Mouse (Mus musculus) limb, embryonic 15.5 days (tissue): ENCODE data around the gene Papss2. TPM values are rescaled to one million over a fixed set of nuclear protein-coding genes. Genes with fewer than 3 reads are reported as not detected.
"Not testable (repeated sequence)": the region's sequence is repeated elsewhere in the genome, so short reads cannot be mapped to it uniquely, and the experiment has no call there.

Source experiments
- ATAC-seq: fragments of 200-750 bp; cut with Nextera tagmentation; 2 replicates; pipeline ENCODE4 v1.8.0; 2017; ENCODE audit warnings: low read depth, moderate TSS enrichment; ENCODE audit not compliant: insufficient number of reproducible peaks, low FRiP score, low TSS enrichment
- H3K27ac ChIP-seq: fragments of 300-500 bp; sonication (generic); 2 replicates; pipeline ENCODE4 v1.5.1; 2015; ENCODE audit warnings: moderate library complexity, mild to moderate bottlenecking, inconsistent platforms
- H3K27me3 ChIP-seq: fragments of 300-500 bp; sonication (generic); 2 replicates; pipeline ENCODE4 v1.6.1; 2015; ENCODE audit warnings: inconsistent platforms
- H3K36me3 ChIP-seq: fragments of 300-500 bp; sonication (generic); 2 replicates; pipeline ENCODE4 v1.6.1; 2015; ENCODE audit warnings: inconsistent platforms
- H3K4me1 ChIP-seq: fragments of 300-500 bp; sonication (generic); 2 replicates; pipeline ENCODE4 v1.6.1; 2015; ENCODE audit warnings: inconsistent platforms
- H3K4me2 ChIP-seq: fragments of 300-500 bp; sonication (generic); 2 replicates; pipeline ENCODE4 v1.6.1; 2015; ENCODE audit warnings: mild to moderate bottlenecking, inconsistent platforms
- H3K4me3 ChIP-seq: fragments of 300-500 bp; sonication (generic); 2 replicates; pipeline ENCODE4 v1.5.1; 2015; ENCODE audit warnings: mild to moderate bottlenecking, inconsistent platforms
- H3K9ac ChIP-seq: fragments of 300-500 bp; sonication (generic); 2 replicates; pipeline ENCODE4 v1.6.1; 2015; ENCODE audit warnings: inconsistent platforms
- H3K9me3 ChIP-seq: fragments of 300-500 bp; sonication (generic); 2 replicates; pipeline ENCODE4 v1.6.1; 2016; ENCODE audit warnings: inconsistent platforms
- WGBS: fragments of 180-500 bp; shearing (Covaris S2); methylation state at CpG from one replicate; pipeline ENCODE4 v1.1.7; 2015; 5-methylcytosine and 5-hydroxymethylcytosine counted together
- polyA plus RNA-seq: library from polyadenylated mRNA; unstranded; fragments of >200 nt; fragmentation: Nextera tagmentation; extraction: Ambion mirVana; gene quantifications from 2 replicates; pipeline ENCODE4 v1.2.1, GENCODE M21; 2015

The Papss2 gene
- polyA plus RNA-seq, 1 experiment from 2014 or later, result 34.8 TPM

GRCm38 (mm10) chr19:32683081-32683480 is 87.5 kb downstream of the Papss2 start:
- H3K36me3 ChIP-seq, result peaks cover 33% of the 10 kb centered on the region
- no peaks in the 10 kb centered on the region for H3K4me1 ChIP-seq
- H3K27me3 ChIP-seq, result no peaks in the 10 kb centered on the region
- no peak for ATAC-seq
- H3K4me2 ChIP-seq, result no peak overlapping the region
- WGBS, result 92% methylated on average over 5 of the region's 5 CpGs
- H3K9ac ChIP-seq, result no peak overlapping the region
- no peak overlapping the region for H3K4me3 ChIP-seq
- no peak overlapping the region for H3K27ac ChIP-seq
- no peaks in the 10 kb centered on the region for H3K9me3 ChIP-seq

DNA sequence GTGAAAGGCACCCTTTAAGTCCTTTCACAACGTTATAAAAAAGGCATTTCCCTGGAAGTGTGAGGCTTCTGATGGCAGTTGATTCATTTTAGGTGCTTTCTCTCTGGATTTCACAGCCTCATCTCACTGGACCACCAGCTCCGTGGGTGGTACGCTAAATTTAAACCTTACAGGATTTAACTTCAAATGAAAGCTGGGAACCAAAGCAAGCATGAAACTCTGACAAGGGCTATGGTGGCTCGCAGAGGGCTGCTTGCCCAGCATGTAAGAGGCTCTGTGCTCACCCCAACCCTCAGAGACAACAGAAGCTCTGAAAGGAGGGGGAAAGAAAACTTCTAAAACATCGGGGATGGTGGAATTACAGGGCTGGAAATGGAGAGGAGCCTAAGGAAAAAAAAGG is 92.1 kb downstream of the Papss2 start:
- Histone ChIP-seq H3K9me3 (no peaks in the 10 kb centered on the region), H3K4me1 (no peaks in the 10 kb centered on the region), H3K36me3 (peaks cover 31% of the 10 kb centered on the region), H3K27me3 (no peaks in the 10 kb centered on the region), H3K4me2 (no peak overlapping the region), H3K4me3 (no peak overlapping the region), H3K9ac (no peak overlapping the region), H3K27ac (no peak overlapping the region)
- 67% methylated on average over 5 of the region's 5 CpGs for WGBS
- ATAC-seq, result no peak

DNA sequence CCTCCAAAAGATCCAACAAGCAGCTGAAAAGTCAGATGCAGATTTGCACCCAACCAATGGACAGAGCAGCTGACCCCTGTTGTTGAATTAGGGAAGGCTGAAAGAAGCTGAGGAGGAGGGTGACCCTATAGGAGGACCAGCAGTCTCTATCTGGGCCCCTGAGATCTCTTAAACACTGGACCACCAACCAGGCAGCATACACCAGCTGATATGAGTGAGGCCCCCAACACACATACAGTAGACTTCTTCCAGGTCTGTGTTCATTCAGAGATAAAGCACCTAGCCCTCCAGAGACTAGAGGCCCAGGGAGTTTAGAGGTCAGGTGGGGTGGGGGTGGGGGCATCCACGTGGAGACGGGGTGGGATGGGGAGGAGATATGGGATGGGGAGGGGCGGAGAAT is 92.6 kb downstream of the Papss2 start:
- ATAC-seq, H3K9ac ChIP-seq, H3K27ac ChIP-seq, H3K4me3 ChIP-seq, H3K27me3 ChIP-seq, H3K4me1 ChIP-seq, H3K4me2 ChIP-seq, H3K9me3 ChIP-seq: not testable (repeated sequence)
- 84% methylated on average over 3 of the region's 3 CpGs for WGBS
- H3K36me3 ChIP-seq, result peaks cover 33% of the 10 kb centered on the region

- Histone ChIP-seq H3K4me1 (no peaks in the 10 kb centered on the region), H3K4me2 (no peak overlapping the region), H3K27ac (no peak overlapping the region), H3K9me3 (no peaks in the 10 kb centered on the region), H3K36me3 (peaks cover 45% of the 10 kb centered on the region), H3K4me3 (no peak overlapping the region), H3K27me3 (no peaks in the 10 kb centered on the region), H3K9ac (no peak overlapping the region)
- no peak for ATAC-seq
- 46% methylated on average over 6 of the region's 6 CpGs for WGBS
Measured at GRCm38 (mm10) chr19:32689724-32690123, 94.1 kb downstream of the Papss2 start.

DNA sequence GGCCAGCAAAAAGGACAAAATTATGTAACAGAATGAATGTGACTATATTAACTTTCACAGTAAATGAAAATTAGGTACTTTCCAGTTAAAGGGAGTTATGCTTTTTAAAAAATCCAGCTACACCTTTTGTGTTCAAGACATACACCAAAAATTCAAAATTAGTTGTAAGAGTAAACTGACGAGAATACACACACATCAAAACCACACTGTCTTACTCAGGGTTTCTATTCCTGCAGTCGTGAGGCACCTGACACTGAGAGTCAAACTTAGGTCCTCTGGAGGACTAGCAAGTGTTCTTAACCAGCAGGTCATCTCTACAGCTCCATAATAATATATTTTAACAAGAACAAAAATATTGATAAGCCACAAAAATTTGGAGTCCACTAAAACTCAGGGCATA is 101.1 kb downstream of the Papss2 start:
- no peak overlapping the region for H3K27ac ChIP-seq
- no peak for ATAC-seq
- no peaks in the 10 kb centered on the region for H3K9me3 ChIP-seq
- H3K36me3 ChIP-seq, result peaks cover 59% of the 10 kb centered on the region
- no peaks in the 10 kb centered on the region for H3K27me3 ChIP-seq
- WGBS, result 92% methylated on average over 2 of the region's 2 CpGs
- no peaks in the 10 kb centered on the region for H3K4me1 ChIP-seq
- no peak overlapping the region for H3K9ac ChIP-seq
- no peak overlapping the region for H3K4me2 ChIP-seq
- no peak overlapping the region for H3K4me3 ChIP-seq

DNA sequence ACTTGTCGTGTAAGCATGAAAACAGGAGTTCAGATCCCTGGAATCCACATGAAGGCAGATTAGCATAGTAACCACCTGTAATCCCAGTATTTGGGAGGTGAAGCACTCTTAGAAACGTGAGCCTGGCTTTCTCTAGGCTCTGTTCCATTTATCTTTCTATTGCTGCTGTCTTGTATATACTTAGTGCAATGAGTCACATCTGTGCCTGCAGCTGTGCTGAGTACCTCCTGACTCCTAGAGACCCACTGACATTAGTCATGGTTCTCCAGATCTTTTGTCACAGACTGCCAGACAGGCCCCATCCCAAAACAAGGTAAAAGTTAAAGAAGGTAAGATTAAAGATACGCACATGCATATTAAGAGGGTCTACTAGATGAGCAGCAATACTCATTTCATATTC is 106.6 kb downstream of the Papss2 start:
- Histone ChIP-seq H3K9ac (no peak overlapping the region), H3K4me1 (no peaks in the 10 kb centered on the region), H3K36me3 (peaks cover 56% of the 10 kb centered on the region), H3K9me3 (no peaks in the 10 kb centered on the region), H3K27me3 (no peaks in the 10 kb centered on the region), H3K27ac (no peak overlapping the region), H3K4me3 (no peak overlapping the region), H3K4me2 (no peak overlapping the region)
- ATAC-seq, result no peak
- WGBS, result 84% methylated on average over 3 of the region's 3 CpGs

- H3K27ac ChIP-seq, result no peak overlapping the region
- no peaks in the 10 kb centered on the region for H3K27me3 ChIP-seq
- H3K4me2 ChIP-seq, result no peak overlapping the region
- 91% methylated on average over 5 of the region's 5 CpGs for WGBS
- peaks cover 6% of the 10 kb centered on the region; the same call in 1 of the 2 replicates for H3K4me1 ChIP-seq
- H3K36me3 ChIP-seq, result peaks cover 21% of the 10 kb centered on the region; the same call in 1 of the 2 replicates
- ATAC-seq, result no peak
- no peak overlapping the region for H3K9ac ChIP-seq
- no peaks in the 10 kb centered on the region for H3K9me3 ChIP-seq
- no peak overlapping the region for H3K4me3 ChIP-seq
Measured at GRCm38 (mm10) chr19:32708996-32709395, 113.4 kb downstream of the Papss2 start.

- H3K27me3 ChIP-seq, result no peaks in the 10 kb centered on the region
- H3K27ac ChIP-seq, result no peak overlapping the region
- H3K4me3 ChIP-seq, result no peak overlapping the region
- no peak overlapping the region for H3K4me2 ChIP-seq
- H3K9me3 ChIP-seq, result no peaks in the 10 kb centered on the region
- H3K9ac ChIP-seq, result no peak overlapping the region
- peaks cover 10% of the 10 kb centered on the region; the same call in 1 of the 2 replicates for H3K36me3 ChIP-seq
- WGBS, result 74% methylated on average over 3 of the region's 3 CpGs
- no peak for ATAC-seq
- H3K4me1 ChIP-seq, result peaks cover 6% of the 10 kb centered on the region; the same call in 1 of the 2 replicates
Measured at GRCm38 (mm10) chr19:32710288-32710687, 114.7 kb downstream of the Papss2 start.

DNA sequence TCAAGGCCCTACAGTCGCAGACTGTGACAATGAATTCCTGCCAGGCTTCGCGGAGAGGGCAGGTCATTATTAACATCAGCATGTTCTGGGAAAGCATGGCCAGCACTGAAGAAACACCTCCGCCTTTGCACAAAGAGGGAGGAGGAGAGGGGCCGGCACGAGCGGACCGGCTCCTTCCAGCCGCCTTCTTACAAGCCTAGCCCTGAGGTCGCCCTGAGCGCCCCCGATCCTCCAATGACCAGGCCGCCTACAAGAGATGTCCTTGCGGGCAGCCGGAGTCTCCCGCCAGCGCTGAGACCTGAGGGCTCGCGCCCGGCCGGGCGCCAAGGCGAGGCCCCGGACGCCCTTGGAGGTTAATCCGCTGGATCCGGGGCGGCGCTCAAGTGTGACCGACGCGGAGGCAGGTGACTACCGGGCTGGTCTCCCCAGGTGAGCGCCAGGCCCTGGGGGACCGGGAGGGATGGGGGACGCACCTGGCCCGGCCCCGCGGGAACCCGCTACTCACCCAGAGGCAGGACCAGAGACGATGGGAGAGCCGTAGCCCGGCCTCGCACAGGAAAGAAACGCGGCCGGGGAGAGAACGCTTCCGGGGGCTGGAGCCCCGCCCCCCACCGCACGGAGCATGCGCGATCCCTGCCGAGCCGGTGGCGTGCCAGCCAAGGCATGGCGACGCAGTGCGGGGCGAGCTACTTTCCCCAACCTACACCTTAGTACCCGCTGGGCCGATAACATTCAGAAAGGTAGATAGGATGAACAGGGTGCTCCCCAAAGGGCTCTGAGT is 116.4 kb downstream of the Papss2 start:
- Histone ChIP-seq H3K36me3 (no peaks in the 10 kb centered on the region), H3K27me3 (no peaks in the 10 kb centered on the region), H3K4me1 (peaks cover 6% of the 10 kb centered on the region; the same call in 1 of the 2 replicates), H3K4me2 (peak overlapping the region; percentile 82), H3K9me3 (no peaks in the 10 kb centered on the region), H3K4me3 (peak overlapping the region; percentile 95), H3K9ac (peak overlapping the region; percentile 89), H3K27ac (peak overlapping the region; percentile 81)
- WGBS, result under 1% methylated on average over 63 of the region's 63 CpGs
- peak; percentile 92 for ATAC-seq

DNA sequence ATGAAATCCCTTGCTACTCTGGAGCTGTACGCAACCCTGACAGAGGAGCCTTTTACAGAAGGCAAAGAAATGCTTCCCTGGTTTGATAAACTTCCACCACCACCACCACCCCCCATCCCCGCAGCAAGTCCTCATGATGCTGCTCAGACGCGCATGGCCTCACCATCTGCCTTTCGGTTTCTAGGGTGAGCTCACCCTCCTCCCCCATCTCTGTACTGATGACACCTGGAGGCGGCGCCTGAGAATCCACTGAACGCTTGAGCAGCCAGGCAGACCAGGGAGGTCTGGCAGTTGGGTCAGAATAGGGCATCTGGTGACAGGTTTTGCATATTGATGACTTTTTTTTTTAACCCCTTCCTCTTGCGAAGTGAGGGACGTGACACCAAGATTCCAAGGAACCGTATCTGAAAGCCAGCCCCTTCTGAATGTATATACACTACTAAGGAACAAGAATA is 117.0 kb downstream of the Papss2 start:
- Histone ChIP-seq H3K9ac (peak overlapping the region; percentile 40; the same call in 1 of the 2 replicates), H3K4me1 (peaks cover 6% of the 10 kb centered on the region; the same call in 1 of the 2 replicates), H3K27me3 (no peaks in the 10 kb centered on the region), H3K4me2 (peak overlapping the region; percentile 82), H3K36me3 (no peaks in the 10 kb centered on the region), H3K4me3 (peak overlapping the region; percentile 95), H3K9me3 (no peaks in the 10 kb centered on the region), H3K27ac (peak overlapping the region; percentile 61; the same call in 1 of the 2 replicates)
- WGBS, result under 1% methylated on average over 11 of the region's 11 CpGs
- ATAC-seq, result peak; percentile 71; the same call in 1 of the 2 replicates

GRCm38 (mm10) chr19:32713471-32713870 is 117.9 kb downstream of the Papss2 start:
- Histone ChIP-seq H3K36me3 (no peaks in the 10 kb centered on the region), H3K9me3 (no peaks in the 10 kb centered on the region), H3K4me2 (no peak overlapping the region), H3K27me3 (no peaks in the 10 kb centered on the region), H3K27ac (no peak overlapping the region), H3K9ac (no peak overlapping the region), H3K4me1 (peaks cover 6% of the 10 kb centered on the region; the same call in 1 of the 2 replicates), H3K4me3 (no peak overlapping the region)
- ATAC-seq, result no peak
- 83% methylated on average over 3 of the region's 3 CpGs for WGBS

DNA sequence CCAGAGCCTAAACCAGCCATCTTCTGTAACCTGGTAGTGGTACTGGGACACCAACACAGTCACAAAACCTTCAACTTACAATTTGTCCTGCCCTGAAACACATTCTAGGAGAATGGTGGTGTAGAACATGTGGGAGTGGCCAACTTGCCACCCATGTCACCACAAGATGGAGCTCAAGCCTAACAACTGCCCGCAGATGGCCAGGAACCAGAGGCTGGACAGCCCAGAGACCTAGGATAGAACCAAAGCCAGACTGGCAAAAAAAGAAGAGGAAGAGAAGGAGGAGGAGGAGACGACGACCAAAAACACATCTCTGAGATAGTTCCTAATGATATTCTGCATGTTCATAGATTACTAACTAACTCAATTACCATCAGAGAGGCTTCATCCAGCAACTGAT is 119.6 kb downstream of the Papss2 start:
- peaks cover 6% of the 10 kb centered on the region; the same call in 1 of the 2 replicates for H3K4me1 ChIP-seq
- H3K9me3 ChIP-seq, result no peaks in the 10 kb centered on the region
- WGBS, result 3% methylated on average over 3 of the region's 3 CpGs
- H3K27ac ChIP-seq, result no peak overlapping the region
- H3K36me3 ChIP-seq, result no peaks in the 10 kb centered on the region
- H3K4me2 ChIP-seq, result no peak overlapping the region
- no peaks in the 10 kb centered on the region for H3K27me3 ChIP-seq
- no peak overlapping the region for H3K9ac ChIP-seq
- no peak for ATAC-seq
- no peak overlapping the region for H3K4me3 ChIP-seq
